Mouse (Mus musculus) yolk sac, embryonic 10.5 days (tissue): ENCODE results near the gene Peg3.

Experiments used
- DNase-seq: peaks from one replicate; pipeline ENCODE4 v3.0.0-alpha.2; 2017; ENCODE audit warnings: low spot score

The Peg3 gene

DNA sequence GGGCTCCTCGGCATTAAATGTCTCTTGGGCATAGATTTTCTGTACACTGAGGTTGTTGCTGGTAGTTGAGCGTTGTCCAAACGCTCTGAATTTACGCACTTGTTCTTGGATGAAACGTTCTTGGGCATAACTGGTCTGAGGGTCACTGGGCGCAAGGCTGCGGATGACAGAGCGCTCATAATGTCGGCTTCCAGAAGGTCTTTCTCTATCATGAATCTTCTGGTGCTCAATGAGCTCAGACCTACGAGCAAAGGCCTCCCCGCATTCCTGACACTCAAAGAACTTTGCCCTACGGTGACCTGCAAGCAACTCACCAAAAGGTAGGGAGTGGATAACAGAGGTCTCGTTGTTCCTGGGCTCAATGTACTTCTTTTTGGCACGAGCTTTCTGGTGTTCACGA, 20.8 kb downstream of the Peg3 start:
- DNase-seq = no peak

DNA sequence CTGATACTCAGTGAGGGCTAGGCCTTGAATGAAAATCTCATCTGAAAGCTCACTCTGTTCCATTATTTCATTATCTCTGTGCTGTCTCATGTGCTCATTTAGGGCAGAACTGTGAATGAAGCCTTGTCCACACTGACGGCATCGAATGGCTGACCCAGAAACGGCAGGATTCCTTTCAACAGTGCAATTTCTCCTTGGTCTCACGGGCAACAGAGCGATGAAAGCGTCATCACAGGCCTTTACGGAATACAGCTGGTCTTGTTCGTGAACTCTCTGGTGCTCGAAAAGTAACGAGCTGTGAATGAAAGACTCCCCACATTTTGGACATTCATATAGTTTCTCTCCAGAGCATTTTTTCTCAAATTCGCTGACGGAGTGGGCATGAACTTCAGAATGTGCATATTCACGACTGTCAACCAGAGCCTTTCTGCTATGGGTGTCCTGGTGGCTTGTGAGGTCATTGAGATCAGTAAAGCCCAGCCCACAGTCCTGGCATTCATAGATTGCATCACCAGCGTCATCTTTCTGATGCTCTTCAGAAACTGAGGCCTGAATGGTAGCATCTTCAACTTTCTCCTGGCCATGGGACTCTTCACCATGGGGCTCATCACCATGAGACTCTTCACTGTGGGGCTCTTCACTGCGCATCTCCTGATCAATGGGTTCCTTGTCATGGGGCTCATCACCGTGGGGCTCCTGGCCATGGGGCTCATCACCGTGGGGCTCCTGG, 21.6 kb downstream of the Peg3 start:
- DNase-seq = no peak

DNA sequence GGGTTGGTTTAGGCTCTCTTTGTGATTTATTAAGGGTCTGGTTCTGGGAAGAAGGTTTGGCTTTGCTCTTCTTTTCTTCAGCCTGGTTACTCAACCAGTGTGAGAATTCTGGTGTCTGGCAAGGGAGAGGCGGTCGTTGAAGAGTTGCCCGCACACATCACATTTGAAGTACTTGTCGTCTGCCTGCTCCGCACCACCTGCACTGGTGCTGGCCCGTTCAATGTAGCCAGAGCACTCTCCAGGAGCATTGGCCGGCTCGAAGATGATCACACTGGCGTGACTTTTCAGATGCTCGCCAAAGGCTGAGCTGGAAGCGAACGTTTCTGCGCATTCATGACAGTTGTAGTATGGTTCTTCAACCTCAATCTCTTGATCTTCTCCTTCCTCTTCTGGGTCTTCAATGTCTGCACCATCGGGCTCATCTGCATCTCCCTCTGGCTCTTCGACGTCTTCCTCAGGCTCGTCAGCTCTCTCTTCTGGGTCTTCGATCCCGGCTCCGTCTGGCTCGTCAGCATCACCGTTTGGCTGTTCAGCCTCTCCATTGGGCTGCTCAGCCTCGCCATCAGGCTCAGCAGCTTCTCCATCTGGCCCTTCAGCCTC, 22.7 kb downstream of the Peg3 start:
- DNase-seq = no peak

DNA sequence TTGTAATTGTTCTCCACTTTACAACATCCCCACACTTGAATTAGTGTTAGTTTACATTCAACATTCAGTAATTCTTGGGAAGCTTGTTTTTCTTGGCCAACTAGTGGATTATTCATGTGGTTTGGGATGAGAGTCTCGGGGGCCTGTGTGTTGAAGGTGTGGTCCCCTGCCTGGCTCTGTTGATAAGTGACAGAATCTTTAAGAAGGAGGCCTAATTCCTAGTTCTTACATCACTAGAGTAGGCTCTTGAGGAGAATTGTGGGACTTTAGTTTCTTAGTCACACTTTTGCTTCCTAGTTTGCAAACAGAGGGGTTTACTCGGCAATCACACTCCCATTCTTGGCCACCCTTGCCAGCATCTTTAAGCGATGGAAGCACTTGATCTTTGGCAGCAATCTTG, 31.0 kb downstream of the Peg3 start:
- DNase-seq = no peak

DNA sequence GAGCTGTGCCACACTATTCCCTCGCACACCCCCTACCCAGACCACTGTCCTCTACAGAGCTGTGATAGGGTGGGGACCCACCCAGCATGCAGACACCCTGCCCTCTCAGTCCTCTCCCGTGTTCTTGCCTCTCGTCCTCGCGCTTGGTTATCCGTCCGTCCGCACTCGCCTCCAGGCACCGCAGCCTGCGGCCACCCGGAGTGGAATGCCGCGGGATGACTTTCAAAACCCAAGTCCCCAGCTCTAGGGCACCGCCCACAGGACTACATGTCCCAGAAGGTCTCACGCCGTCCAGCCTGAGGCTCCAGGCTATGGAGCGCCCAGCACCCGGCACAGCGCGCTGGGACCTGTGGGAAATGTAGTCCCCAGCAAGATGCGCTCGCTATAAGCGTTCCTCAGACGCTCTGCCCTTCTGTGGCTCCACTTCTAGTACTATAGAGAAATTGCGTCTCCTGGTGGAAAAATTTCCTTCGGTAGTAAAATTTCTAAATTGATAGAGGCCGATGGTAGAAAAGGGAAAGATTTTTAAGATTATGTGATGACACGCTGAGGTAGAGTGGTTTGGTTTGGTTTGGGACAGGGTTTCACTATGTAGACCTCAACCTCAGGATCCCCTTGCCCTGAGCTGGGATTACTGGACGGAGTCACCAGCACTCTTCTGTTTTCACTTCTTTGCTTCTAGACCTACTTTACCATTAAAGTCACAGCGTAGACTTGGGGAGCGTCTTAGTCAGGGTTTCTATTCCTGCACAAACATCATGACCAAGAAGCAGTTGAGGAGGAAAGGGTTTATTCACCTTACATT, 33.8 kb downstream of the Peg3 start, which contains the start of gene Zim1:
Zim1 (minus strand) TSS at position 210 of the 805 bp plus-strand sequence.
- DNase-seq = peak; percentile 87

DNA sequence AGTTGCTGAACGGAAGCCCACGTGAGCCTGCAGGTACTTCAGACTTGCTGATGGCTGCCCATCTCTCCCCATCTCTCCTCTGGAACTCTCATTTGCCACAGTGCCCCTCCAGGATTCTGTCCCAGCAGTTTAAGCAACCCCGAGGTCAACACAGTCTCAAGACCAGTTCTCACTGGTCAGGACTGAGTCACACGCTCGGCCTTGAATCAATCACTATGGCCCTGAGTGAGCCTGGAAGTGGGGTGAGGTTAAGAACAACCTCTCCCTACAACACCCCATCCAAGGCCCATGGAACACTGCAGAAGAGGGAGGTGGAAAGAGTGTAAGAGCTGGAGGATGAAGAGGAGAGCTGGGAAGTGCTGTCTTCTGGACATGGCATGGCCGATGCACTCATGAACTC, 44.7 kb downstream of the Peg3 start:
- no peak for DNase-seq

DNA sequence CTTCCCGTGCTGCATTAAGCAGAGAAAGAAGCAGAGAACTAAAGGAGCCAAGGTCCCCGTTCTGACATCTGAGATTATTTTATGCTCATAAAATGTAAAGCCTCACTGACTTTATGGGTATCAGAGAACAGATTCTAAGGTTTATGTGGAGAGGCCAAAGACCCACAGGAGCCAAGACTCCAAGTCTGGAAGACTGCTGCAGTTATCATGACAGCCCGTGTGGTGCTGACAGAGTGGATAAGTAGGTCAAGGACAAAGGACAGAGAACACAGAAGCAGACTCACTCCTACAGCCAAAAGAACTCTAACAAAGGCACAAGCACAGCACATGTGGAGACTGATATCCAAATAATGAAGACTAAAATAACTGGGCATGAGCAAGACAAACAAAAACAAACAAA, 63.5 kb downstream of the Peg3 start:
- DNase-seq = no peak

DNA sequence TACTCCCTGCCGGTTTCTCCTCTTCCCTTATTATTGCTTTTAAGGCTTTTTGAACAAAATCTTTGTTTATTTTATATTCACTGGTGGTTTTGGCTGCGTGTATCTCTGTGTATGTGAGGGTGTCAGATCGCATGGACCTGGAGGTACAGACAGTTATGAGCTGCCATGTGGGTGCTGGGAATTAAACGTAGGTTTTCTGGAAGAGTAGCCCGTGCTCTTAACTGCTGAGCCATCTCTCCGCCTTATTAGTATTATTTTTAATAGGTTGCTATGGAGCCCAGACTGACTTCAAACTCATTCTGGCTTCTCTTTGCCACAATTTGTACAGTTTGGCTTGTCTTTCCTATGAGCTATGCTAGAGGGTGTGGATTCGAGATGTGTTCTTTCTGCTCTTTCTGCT, 66.8 kb downstream of the Peg3 start:
- DNase-seq = no peak

DNA sequence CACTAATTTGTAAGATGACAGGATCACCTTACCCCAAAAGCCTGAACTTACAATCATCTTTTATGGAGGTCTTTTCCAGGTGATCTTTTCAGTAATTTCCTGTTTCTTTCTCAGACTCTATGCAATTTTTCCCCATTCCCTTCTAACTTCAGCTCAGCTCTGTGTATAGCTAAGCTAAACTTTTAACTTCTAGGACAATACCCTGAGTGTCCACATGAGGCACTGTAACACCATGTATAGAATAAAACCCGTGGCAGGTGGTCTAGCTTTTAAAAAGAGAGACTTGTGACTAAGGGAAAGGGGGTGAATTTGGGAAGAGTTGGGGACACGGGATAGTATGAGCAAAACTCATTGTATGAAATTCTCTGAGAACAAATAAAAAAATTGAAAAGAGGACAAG, 70.6 kb downstream of the Peg3 start:
- peak; percentile 16 for DNase-seq

DNA sequence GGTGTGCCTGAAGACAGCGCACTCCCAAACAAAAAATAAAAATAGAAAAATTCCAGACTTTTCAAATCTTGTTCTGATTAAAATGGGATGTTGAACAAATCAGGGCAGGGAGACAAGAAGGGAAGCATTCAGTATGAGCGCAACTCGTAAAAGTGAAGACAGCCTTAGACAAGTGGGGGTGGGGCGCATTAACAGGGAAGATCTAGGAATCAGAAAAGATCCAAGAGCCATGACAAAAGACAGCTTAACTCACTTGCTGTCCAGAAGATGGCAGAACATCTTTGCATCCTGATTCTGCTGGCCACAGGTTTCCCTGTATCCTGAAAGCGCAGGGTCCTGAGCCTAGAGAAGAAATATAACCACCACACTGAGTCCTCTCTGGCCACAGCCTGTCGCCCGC, 71.6 kb downstream of the Peg3 start:
- DNase-seq = no peak
